Mouse (Mus musculus) ZHBTc4 (cell line): Measurements from ENCODE around the gene Trak1.

Experiments used
- DNase-seq: peaks from one replicate; pipeline ENCODE4 v3.0.0-alpha.2; 2011; ENCODE audit warnings: low read depth, low spot score

Gene Trak1

GRCm38 (mm10) chr9:121347981-121348380 is 50.7 kb downstream of the Trak1 start:
- no peak for DNase-seq

DNA sequence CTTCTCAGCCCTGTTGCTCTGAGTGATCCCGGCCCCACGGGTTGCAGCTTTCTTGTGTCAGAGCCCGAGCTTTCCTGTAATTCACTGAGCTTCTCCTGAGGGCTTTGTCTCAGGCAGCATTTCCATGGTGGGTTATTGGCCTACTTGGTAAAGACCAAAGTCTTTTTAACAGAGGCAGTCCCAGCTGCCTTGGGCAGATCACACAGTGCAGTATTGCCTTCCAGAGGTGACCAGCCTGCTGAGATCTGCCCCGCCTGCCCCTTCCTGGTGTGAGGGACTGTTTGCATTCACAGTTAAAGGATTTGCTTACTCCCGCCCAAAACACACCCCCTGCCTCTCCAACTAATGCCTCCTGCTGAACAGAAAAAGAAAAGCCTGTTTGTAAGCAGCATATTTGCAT is 51.2 kb downstream of the Trak1 start:
- peak; percentile 57 for DNase-seq

DNA sequence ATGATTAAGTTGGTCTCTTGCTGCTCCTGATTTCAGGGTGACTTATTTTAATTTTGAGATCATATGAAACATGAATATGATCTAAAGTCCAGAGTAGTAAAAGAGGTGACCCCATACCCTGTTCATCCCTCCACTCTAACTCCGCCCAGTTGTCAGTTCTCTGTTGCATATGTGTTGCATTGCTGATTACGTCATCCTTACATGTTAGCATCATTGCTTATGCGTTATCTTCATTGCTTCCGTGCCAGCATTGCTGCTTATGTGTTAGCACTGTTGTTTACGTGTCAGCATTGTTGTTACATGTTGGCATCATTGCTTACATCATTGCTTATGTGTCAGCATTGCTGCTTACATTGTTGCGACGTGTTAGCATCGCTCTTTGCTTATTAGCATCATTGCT is 51.8 kb downstream of the Trak1 start:
- DNase-seq: no peak

DNA sequence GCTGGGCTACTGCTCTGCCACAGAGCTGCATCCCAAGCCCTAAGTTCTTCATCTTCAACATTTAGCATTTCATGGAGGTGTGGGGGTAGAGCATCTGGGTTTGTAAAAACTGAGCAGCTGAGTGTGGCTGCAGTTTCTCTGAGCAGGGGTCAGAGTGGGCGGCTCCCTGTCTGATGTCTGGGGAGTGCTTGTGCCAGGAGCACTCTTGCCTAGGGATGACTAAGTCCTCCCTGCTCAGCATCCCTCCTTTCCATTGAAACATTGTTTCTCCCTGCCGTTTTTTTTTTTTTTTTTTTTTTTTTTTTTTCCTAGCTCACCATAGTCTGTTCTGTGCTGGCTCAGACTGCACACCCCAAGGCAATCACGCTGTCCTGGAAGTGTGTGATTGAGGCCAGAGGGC is 53.3 kb downstream of the Trak1 start:
- DNase-seq: no peak

DNA sequence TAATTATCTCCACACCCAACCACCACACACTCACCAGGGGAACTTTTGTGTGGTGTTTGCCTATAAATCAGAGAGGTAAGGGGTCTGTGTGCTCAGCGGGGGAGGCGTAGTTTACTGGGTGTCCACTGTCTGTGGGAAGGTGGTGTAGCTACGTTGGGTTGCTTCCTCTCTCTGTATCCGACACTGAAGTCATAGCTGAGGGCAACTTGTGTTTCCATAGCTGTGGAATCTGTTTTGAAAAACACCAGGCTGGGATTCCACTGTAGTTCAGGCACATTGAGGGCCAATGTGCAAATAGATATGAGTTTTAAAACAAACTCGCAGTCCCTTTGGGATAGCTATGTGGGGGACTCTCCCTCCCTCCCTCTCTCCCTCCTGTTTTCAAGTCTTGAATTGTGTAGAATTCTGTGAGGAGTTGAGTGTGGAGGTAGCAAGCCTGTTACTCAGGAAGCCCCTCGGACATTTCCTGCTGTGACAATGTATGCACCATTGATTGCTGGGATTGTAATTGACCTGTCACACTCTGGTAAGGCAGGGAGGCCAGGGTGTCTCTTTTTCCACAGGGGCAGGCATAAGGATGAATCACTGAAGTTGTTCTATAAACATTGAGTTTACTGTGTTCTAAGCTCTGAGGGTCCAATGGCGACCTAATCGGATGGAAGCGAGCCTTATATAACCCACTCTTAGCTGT is 54.2 kb downstream of the Trak1 start:
- DNase-seq: no peak

DNA sequence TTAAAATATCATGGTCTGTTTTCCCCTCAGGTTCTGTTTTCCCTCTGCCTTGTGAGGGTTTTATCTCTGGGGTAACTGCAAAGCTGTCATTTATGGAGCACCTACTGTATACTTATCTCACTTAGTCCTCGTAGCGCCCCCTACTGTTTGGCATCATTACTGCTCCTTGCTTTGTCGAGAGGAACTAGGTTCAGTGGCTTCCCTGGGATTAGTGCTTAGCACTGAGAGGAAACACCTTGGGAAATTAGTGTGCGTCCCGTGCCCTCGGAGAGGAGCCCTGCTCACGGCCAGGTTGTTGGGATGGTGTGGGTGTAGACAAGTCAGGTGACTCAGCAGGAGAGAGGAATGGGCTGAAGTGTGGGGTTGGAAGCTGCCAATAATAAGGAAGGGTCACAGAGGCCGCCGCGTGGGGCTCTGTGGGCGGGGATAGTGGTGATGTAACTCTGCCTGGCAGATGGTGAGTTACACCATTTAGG is 54.9 kb downstream of the Trak1 start:
- DNase-seq: peak; percentile 85

GRCm38 (mm10) chr9:121352726-121353125 is 55.4 kb downstream of the Trak1 start:
- no peak for DNase-seq

- peak; percentile 68 for DNase-seq
These were observed 57.6 kb downstream of the Trak1 start for GRCm38 (mm10) chr9:121354792-121355390.

GRCm38 (mm10) chr9:121355431-121356141 is 58.3 kb downstream of the Trak1 start:
- no peak for DNase-seq

GRCm38 (mm10) chr9:121357102-121357501 is 59.8 kb downstream of the Trak1 start:
- DNase-seq: no peak

DNA sequence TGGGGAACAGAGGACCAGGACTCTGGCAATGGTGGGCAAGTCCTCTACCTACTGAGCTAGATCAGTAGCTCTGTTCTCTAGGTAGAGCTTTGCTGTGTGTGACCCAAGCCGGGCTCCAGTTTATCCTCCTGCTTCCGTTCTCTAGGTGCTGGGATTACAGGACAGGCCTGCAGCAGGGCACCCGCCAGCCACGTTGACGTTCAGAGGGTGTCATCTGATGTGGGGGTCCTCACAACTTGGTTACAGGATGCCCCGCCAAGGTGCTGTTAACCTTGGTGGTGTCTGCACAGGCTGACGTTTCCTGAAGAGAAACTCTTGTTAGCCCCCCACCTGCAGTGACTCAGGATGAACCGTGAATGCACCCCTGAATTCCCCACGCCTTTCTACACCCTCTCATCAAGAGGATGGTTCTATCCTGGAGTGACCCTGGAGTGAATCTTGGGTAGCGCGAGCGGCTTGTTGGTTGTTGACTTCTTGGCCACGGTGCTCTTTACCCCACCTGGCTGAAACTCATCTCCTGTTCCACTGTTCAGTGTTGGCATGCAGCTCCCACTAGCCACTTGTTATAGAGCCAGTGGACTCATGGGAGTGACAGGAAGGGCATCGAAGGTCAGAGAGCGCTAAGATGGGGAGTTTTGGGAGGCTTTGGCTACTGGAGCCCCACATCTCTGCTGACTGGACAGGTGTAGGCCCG is 60.4 kb downstream of the Trak1 start:
- DNase-seq: no peak

DNA sequence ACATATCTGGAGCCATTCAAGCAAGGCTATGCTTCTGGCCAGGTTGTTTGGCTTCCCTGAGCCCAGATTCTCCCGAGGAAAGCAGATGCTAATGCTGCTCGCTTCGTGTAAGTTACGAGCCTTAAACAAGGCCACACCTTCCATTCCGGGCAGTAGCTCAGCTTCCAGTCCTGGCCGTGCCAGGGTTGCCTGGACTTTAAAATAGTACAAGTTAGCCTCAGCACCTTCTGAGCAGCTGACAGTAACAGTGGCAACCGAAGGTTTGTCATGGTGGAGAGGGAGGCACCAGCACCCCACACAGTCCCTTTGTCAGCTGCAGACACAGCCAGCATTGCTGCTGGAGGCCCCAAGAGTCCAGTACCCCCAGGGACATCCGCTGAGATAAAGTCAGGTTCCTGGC is 61.1 kb downstream of the Trak1 start:
- DNase-seq: no peak

GRCm38 (mm10) chr9:121359266-121359972 is 62.1 kb downstream of the Trak1 start:
- DNase-seq: no peak

DNA sequence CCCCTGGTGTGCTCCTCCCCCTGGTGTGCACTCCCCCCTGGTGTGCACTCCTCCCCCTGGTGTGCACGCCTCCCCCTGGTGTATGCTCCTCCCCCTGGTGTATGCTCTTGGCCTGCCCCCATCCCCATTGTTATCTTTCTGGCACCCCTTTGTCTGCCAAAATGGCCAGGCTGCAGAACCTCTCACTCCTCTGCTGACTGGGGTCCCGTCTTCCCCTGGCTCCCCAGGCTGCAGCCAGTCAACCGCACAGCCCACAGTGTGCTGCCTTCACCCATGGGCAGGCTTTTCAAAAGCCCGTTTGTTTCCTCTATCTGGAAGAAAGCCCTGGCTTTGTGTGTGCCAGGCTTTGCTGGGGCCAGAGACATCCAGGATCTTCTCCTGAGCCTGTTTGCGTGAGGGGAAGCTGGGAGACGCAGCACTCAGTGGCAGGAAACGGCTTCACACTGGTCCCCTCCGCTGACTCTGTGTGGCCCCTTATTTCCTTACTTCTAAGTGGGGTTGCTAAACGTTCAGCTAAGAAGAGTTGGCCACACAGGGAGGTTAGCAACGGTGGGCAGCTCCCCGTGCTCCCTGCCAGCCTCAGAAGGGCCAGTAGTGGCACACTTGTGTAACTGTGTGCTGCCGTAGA is 63.1 kb downstream of the Trak1 start:
- peak; percentile 55 for DNase-seq

- peak; percentile 53 for DNase-seq
These were observed 63.7 kb downstream of the Trak1 start for GRCm38 (mm10) chr9:121361010-121361409.

DNA sequence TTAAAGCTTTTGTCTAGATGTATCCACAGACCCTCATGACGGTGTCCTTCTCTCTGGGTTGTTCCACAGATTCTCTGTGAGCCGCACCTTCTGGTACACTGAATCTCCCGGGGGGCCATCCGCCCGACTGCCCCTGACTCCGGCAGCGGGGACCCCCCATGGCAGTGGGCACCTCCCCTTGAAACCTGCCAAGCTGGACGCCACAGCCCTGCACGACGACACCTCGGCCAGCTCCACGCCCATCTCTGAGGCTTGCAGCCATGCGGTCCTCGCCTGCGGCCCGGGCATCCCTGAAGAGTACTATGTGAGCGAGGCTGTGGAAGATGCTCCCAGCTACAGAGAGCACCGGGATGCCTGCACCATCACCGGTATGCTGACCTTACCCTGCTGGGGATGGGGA is 66.6 kb downstream of the Trak1 start:
- DNase-seq: no peak

DNA sequence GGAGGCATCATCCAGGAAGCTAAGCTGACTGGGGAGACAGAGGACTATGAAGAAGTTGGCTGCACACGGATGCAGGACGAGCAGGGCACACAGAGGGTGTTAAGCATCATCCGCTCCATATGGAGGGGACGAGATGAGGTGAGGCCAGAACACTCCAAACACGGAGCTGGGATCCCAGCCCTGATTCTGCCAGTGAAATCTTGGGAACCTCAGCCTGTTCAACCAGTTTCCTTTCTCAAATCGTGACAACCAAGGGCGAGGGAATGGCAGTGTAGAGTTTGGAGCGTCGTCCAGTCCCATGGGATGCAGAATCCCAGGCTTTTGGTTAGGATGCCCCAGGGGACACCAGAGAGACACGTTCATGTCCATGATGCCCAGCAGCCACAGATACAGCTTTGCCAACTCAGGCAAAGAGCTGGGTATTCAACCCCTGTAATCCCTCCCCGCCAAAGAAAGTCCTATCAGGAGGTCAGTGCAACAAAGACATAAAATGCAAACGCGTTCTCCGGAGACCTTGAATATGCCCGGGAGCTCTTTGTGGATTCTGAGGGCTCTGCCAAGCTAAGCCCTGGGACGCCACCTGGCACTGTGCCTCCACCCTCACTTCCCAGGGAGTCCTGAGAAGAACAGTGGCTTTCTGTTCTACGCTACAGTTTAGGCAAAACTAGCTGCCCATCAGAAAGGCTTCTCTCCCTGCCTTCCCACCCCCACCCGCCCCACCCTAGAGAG is 69.0 kb downstream of the Trak1 start:
- no peak for DNase-seq

DNA sequence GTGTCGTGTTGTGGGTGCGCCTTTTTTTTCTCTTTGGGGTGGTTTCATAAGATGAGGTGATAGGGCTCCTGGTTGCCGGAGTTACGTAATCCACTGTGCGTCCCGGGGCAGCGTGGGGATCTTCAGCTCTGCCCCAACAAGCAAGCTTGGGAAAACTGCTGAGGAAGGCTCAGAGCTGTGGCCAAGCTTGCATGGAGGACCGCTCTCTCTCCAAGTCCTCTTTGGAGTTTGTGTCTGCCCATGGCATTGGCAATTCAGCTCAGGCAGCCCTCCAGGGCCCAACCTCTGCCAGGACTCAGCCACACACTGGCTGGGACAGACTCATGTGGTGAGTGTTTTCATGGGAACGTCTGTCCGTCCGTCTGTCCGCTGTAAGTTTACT is 69.6 kb downstream of the Trak1 start:
- DNase-seq: no peak

GRCm38 (mm10) chr9:121369573-121369972 is 72.3 kb downstream of the Trak1 start:
- no peak for DNase-seq

DNA sequence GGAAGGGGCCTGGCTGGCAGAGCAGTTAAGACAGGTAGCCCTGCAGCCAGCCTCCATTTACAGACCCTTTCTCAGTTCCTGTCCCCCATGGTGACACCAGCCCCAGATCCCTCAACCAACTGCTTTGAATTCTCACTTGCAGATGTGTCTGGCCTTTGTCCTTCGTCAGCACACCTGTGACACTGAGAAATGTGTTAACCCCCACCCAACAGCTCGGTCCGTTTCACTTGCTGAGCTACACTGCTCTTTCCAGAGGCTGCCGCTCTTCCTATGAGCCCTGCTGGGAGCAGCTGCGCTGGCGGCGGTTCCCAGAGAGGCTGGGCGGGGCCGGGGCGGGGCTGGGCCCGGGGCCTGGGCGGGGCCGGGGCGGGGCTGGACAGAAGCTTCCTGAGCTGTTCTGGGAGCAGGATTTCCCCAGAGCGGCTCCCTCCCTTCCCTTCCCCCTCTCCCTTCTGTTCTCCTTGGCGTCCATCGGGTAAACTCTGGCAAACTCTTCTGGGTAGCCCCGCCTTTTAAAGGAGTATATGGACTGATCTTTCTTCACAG is 74.1 kb downstream of the Trak1 start:
- DNase-seq: peak; percentile 93
